Mouse (Mus musculus): ENCODE results near the gene Padi2.
A peak's percentile ranks its signal among the peaks of the same experiment; 100 is the strongest.

Padi2 gene

GRCm38 (mm10) chr4:140958319-140958718, 52.2 kb downstream of the Padi2 start:
- no peak for DNase-seq (ENCODE audit: low spot score in 2 of 2)

- no peak for DNase-seq (ENCODE audit: low spot score in 2 of 2)
These were observed 53.1 kb downstream of the Padi2 start for GRCm38 (mm10) chr4:140959128-140959679.

- DNase-seq (ENCODE audit: low spot score in 2 of 2), result no peak
These were observed 53.8 kb downstream of the Padi2 start for GRCm38 (mm10) chr4:140959715-140960479.

GRCm38 (mm10) chr4:140960781-140961466, 54.8 kb downstream of the Padi2 start, which contains the start of gene Sdhb:
Gene Sdhb (plus strand): TSS chr4:140961203.
- peak; percentile 94 to 95 for DNase-seq (ENCODE audit: low spot score in 2 of 2)

- no peak for DNase-seq (ENCODE audit: low spot score in 2 of 2)
These were observed 55.5 kb downstream of the Padi2 start for GRCm38 (mm10) chr4:140961467-140962206.

GRCm38 (mm10) chr4:140962207-140962909, 56.2 kb downstream of the Padi2 start:
- no peak for DNase-seq (ENCODE audit: low spot score in 2 of 2)

- DNase-seq (ENCODE audit: low spot score in 2 of 2), result no peak
These were observed 56.8 kb downstream of the Padi2 start for GRCm38 (mm10) chr4:140962950-140963349.

- no peak for DNase-seq (ENCODE audit: low spot score in 2 of 2)
These were observed 57.9 kb downstream of the Padi2 start for GRCm38 (mm10) chr4:140963941-140964597.

- DNase-seq (ENCODE audit: low spot score in 2 of 2), result peak; percentile 65 to 77
These were observed 58.5 kb downstream of the Padi2 start for GRCm38 (mm10) chr4:140964620-140965019.

- no peak for DNase-seq (ENCODE audit: low spot score in 2 of 2)
These were observed 61.4 kb downstream of the Padi2 start for GRCm38 (mm10) chr4:140967386-140968159.

- DNase-seq (ENCODE audit: low spot score in 2 of 2), result no peak
These were observed 65.5 kb downstream of the Padi2 start for GRCm38 (mm10) chr4:140971691-140972090.

- no peak for DNase-seq (ENCODE audit: low spot score in 2 of 2)
These were observed 68.3 kb downstream of the Padi2 start for GRCm38 (mm10) chr4:140974408-140974807.

- no peak for DNase-seq (ENCODE audit: low spot score in 2 of 2)
These were observed 69.2 kb downstream of the Padi2 start for GRCm38 (mm10) chr4:140975356-140975755.

- no peak for DNase-seq (ENCODE audit: low spot score in 2 of 2)
These were observed 71.1 kb downstream of the Padi2 start for GRCm38 (mm10) chr4:140977278-140977677.

GRCm38 (mm10) chr4:140977886-140978692, 71.9 kb downstream of the Padi2 start:
- no peak for DNase-seq (ENCODE audit: low spot score in 2 of 2)

GRCm38 (mm10) chr4:140981605-140982004, 75.5 kb downstream of the Padi2 start:
- DNase-seq (ENCODE audit: low spot score in 2 of 2), result no peak

- DNase-seq (ENCODE audit: low spot score in 2 of 2), result peak in 1 of 2 experiments; percentile 34
These were observed 76.7 kb downstream of the Padi2 start for GRCm38 (mm10) chr4:140982808-140983207.

- DNase-seq (ENCODE audit: low spot score in 2 of 2), result peak; percentile 73 to 88
These were observed 77.3 kb downstream of the Padi2 start for GRCm38 (mm10) chr4:140983442-140983841.

- DNase-seq (ENCODE audit: low spot score in 2 of 2), result no peak
These were observed 78.4 kb downstream of the Padi2 start for GRCm38 (mm10) chr4:140984544-140984943.

Measured in natural killer cell, adult 2 months (primary cell).